ENCODE assay signal across 25 mouse cellular contexts in the genomic region with DNA sequence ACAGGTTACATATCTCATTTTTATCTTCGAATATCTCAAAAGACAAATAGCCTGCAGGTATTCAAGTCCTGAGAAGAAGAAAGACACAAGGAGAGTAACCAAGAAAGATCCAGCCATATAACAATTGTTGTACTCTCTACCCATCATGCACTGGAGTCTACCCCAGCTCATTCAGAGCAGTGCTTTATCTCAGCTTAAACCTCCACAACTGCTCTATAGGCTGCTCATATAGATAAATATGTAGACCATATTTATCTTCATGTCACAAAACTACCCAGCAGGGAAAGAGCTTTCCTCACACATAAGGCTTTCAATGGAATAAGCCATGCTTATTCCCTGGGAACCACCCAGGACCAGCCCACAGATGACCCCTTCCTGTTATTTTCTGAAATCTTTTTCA.
DNase-seq lines count a peak whose midpoint lies in the region; ATAC-seq and TF ChIP-seq lines count a peak whose summit lies in the region.
"Had no signal": no experiment of that assay in that cellular context is flagged by ENCODE, and none has a peak within 500 bp of the region (broad histone marks: within the 10 kb centered on the region; RNA-seq: fewer than 3 reads in every experiment).

No protein-coding gene starts in this region.

- peaks cover 10% of the 10 kb centered on the region; the same call in 1 of the 2 replicates for H3K4me1 ChIP-seq in hindbrain, embryonic 15.5 days (replicated peaks)
- no peaks in the 10 kb centered on the region for H3K4me1 ChIP-seq in hindbrain, embryonic 10.5 days (replicated peaks)
- H3K4me1 ChIP-seq in liver, embryonic 12.5 days: peaks cover 68% of the 10 kb centered on the region
- peaks cover 41% of the 10 kb centered on the region for H3K4me1 ChIP-seq in liver, postnatal 0 days (ENCODE audit: insufficient read depth)
- no peaks in the 10 kb centered on the region for H3K4me1 ChIP-seq in forebrain, embryonic 14.5 days (ENCODE audit: control insufficient read depth, insufficient read depth, low read length)
- H3K4me1 ChIP-seq: embryonic facial prominence, embryonic 13.5 days; forebrain, embryonic 13.5 days; limb, embryonic 15.5 days; lung, embryonic 15.5 days; midbrain, embryonic 12.5 days had no signal

- no peaks in the 10 kb centered on the region for H3K9me3 ChIP-seq in hindbrain, embryonic 15.5 days
- no peaks in the 10 kb centered on the region for H3K9me3 ChIP-seq in hindbrain, embryonic 10.5 days
- H3K9me3 ChIP-seq in liver, embryonic 12.5 days (replicated peaks): no peaks in the 10 kb centered on the region
- H3K9me3 ChIP-seq in liver, postnatal 0 days (ENCODE audit: low read length): no peaks in the 10 kb centered on the region
- H3K9me3 ChIP-seq in forebrain, embryonic 14.5 days (replicated peaks; ENCODE audit: control insufficient read depth, low read length): no peaks in the 10 kb centered on the region
- H3K9me3 ChIP-seq: embryonic facial prominence, embryonic 13.5 days; forebrain, embryonic 13.5 days; heart, embryonic 13.5 days; intestine, embryonic 15.5 days; limb, embryonic 10.5 days; limb, embryonic 15.5 days; lung, embryonic 15.5 days; midbrain, embryonic 12.5 days had no signal

- no peaks in the 10 kb centered on the region for H3K36me3 ChIP-seq in hindbrain, embryonic 15.5 days
- no peaks in the 10 kb centered on the region for H3K36me3 ChIP-seq in hindbrain, embryonic 10.5 days
- no peaks in the 10 kb centered on the region for H3K36me3 ChIP-seq in liver, embryonic 12.5 days
- no peaks in the 10 kb centered on the region for H3K36me3 ChIP-seq in liver, postnatal 0 days (replicated peaks; ENCODE audit: insufficient read depth, low read length)
- no peaks in the 10 kb centered on the region for H3K36me3 ChIP-seq in forebrain, embryonic 14.5 days (ENCODE audit: control insufficient read depth, insufficient read depth, low read length)
- H3K36me3 ChIP-seq: embryonic facial prominence, embryonic 13.5 days; heart, embryonic 13.5 days; intestine, embryonic 15.5 days; limb, embryonic 10.5 days; limb, embryonic 15.5 days; lung, embryonic 15.5 days; midbrain, embryonic 12.5 days had no signal

- TF ChIP-seq CTCF in liver, postnatal 0 days (IDR thresholded peaks at IDR 0.05; ENCODE audit: low read depth): no peak

- DNase-seq in hindbrain, embryonic 10.5 days (ENCODE audit: low spot score): no peak
- no peak for DNase-seq in liver, postnatal 0 days
- no peak for DNase-seq in frontal cortex, adult 2 months (ENCODE audit: extremely low spot score in 1 of 2, low spot score in 1 of 2)
- DNase-seq in forebrain, embryonic 14.5 days (ENCODE audit: low spot score): no peak
- DNase-seq: adrenal gland, postnatal 25 days; cerebellum, adult 11-12 months; cerebellum, adult 9-11 months; embryo, embryonic 11 days; gastrocnemius, postnatal 36 days; heart, adult 2 months; heart, postnatal 10 days; kidney, postnatal 14 days had no signal

- ATAC-seq in hindbrain, embryonic 15.5 days (ENCODE audit: low FRiP score, low read depth): peak; percentile 23; the same call in 1 of the 2 replicates
- ATAC-seq in erythroblast, adult 5-6 weeks (replicated peaks; ENCODE audit: low FRiP score, poor library complexity, severe bottlenecking): 0 out of 2 replicates have a peak, but pooled peaks have one; percentile 27
- peak; percentile 67 for ATAC-seq in liver, embryonic 12.5 days
- no peak for ATAC-seq in liver, postnatal 0 days
- ATAC-seq in forebrain, embryonic 14.5 days: no peak
- ATAC-seq: CD4-positive, CD25-positive, alpha-beta regulatory T cell, adult 4 months; forebrain, embryonic 13.5 days; intestine, embryonic 15.5 days had no signal

- H3K27ac ChIP-seq in hindbrain, embryonic 15.5 days (replicated peaks): no peak overlapping the region
- H3K27ac ChIP-seq in hindbrain, embryonic 10.5 days: no peak overlapping the region
- peak overlapping the region; percentile 81 for H3K27ac ChIP-seq in liver, embryonic 12.5 days
- H3K27ac ChIP-seq in liver, postnatal 0 days (ENCODE audit: low read depth): no peak overlapping the region
- no peak overlapping the region for H3K27ac ChIP-seq in forebrain, embryonic 14.5 days (ENCODE audit: low read depth, low read length)
- H3K27ac ChIP-seq: embryonic facial prominence, embryonic 13.5 days; forebrain, embryonic 13.5 days; heart, adult 2 months; heart, embryonic 13.5 days; intestine, embryonic 15.5 days; limb, embryonic 10.5 days; limb, embryonic 15.5 days; lung, embryonic 15.5 days; midbrain, embryonic 12.5 days had no signal

- no peaks in the 10 kb centered on the region for H3K27me3 ChIP-seq in hindbrain, embryonic 15.5 days
- H3K27me3 ChIP-seq in hindbrain, embryonic 10.5 days (ENCODE audit: insufficient read depth, poor library complexity, severe bottlenecking): no peaks in the 10 kb centered on the region
- H3K27me3 ChIP-seq in liver, embryonic 12.5 days (replicated peaks): no peaks in the 10 kb centered on the region
- no peaks in the 10 kb centered on the region for H3K27me3 ChIP-seq in liver, postnatal 0 days (ENCODE audit: insufficient read depth, low read length)
- no peaks in the 10 kb centered on the region for H3K27me3 ChIP-seq in forebrain, embryonic 14.5 days (replicated peaks; ENCODE audit: control insufficient read depth, insufficient read depth, low read length)
- H3K27me3 ChIP-seq: embryonic facial prominence, embryonic 13.5 days; forebrain, embryonic 13.5 days; heart, embryonic 13.5 days; intestine, embryonic 15.5 days; limb, embryonic 15.5 days; lung, embryonic 15.5 days; midbrain, embryonic 12.5 days had no signal

- H3K9ac ChIP-seq in hindbrain, embryonic 15.5 days: no peak overlapping the region
- no peak overlapping the region for H3K9ac ChIP-seq in liver, embryonic 12.5 days
- H3K9ac ChIP-seq in liver, postnatal 0 days (replicated peaks): no peak overlapping the region
- no peak overlapping the region for H3K9ac ChIP-seq in forebrain, embryonic 14.5 days (ENCODE audit: low read length)
- H3K9ac ChIP-seq: embryonic facial prominence, embryonic 13.5 days; forebrain, embryonic 13.5 days; heart, embryonic 13.5 days; intestine, embryonic 15.5 days; limb, embryonic 15.5 days; lung, embryonic 15.5 days; midbrain, embryonic 12.5 days had no signal

- WGBS in hindbrain, embryonic 15.5 days: 82% methylated on average over 1 of the region's 1 CpGs
- WGBS in hindbrain, embryonic 10.5 days: 80% methylated on average over 1 of the region's 1 CpGs
- WGBS in liver, embryonic 12.5 days (ENCODE audit: insufficient replicate concordance): 22% methylated on average over 1 of the region's 1 CpGs
- WGBS in liver, postnatal 0 days (ENCODE audit: insufficient replicate concordance): 73% methylated on average over 1 of the region's 1 CpGs
- WGBS in forebrain, embryonic 14.5 days: 90% methylated on average over 1 of the region's 1 CpGs

- TF ChIP-seq EP300 in liver, postnatal 0 days (IDR thresholded peaks at IDR 0.05; ENCODE audit: low read depth): peak; percentile 88

- H3K4me2 ChIP-seq in hindbrain, embryonic 15.5 days: no peak overlapping the region
- H3K4me2 ChIP-seq in liver, embryonic 12.5 days: no peak overlapping the region
- H3K4me2 ChIP-seq in liver, postnatal 0 days (ENCODE audit: low read depth, low read length): no peak overlapping the region
- no peak overlapping the region for H3K4me2 ChIP-seq in forebrain, embryonic 14.5 days (ENCODE audit: low read length)
- H3K4me2 ChIP-seq: embryonic facial prominence, embryonic 13.5 days; forebrain, embryonic 13.5 days; heart, embryonic 13.5 days; intestine, embryonic 15.5 days; limb, embryonic 15.5 days; lung, embryonic 15.5 days; midbrain, embryonic 12.5 days had no signal

- no peak overlapping the region for H3K4me3 ChIP-seq in hindbrain, embryonic 15.5 days
- no peak overlapping the region for H3K4me3 ChIP-seq in hindbrain, embryonic 10.5 days
- no peak overlapping the region for H3K4me3 ChIP-seq in liver, embryonic 12.5 days
- no peak overlapping the region for H3K4me3 ChIP-seq in liver, postnatal 0 days (ENCODE audit: low read depth, low read length)
- no peak overlapping the region for H3K4me3 ChIP-seq in forebrain, embryonic 14.5 days (ENCODE audit: low read depth, low read length)
- H3K4me3 ChIP-seq: embryonic facial prominence, embryonic 13.5 days; erythroblast, embryonic 14.5 days; forebrain, embryonic 13.5 days; heart, adult 2 months; heart, embryonic 13.5 days; intestine, embryonic 15.5 days; limb, embryonic 10.5 days; limb, embryonic 15.5 days; lung, embryonic 15.5 days; midbrain, embryonic 12.5 days had no signal

Comparison
In these comparisons a context has a peak if more than half of its experiments do, and no peak if none do; other contexts are left out.
1. ATAC-seq: peak in hindbrain, embryonic 15.5 days (single experiment), erythroblast, adult 5-6 weeks (single experiment) and liver, embryonic 12.5 days (single experiment); none in liver, postnatal 0 days (single experiment) and forebrain, embryonic 14.5 days (single experiment).